Mouse (Mus musculus) kidney, embryonic 14.5 days (tissue): Measurements from ENCODE around the gene Dhx34. TPM values are rescaled to one million over a fixed set of nuclear protein-coding genes. Genes with fewer than 3 reads are reported as not detected.

Source experiments
- ATAC-seq: fragments of 200-750 bp; cut with Nextera tagmentation; 2 replicates; pipeline ENCODE4 v1.8.0; 2017; ENCODE audit warnings: moderate number of reproducible peaks, mild to moderate bottlenecking, moderate TSS enrichment, moderate library complexity; ENCODE audit not compliant: low FRiP score, low TSS enrichment
- H3K27ac ChIP-seq: fragments of 300-500 bp; sonication (generic); 2 replicates; pipeline ENCODE4 v1.5.1; 2014; ENCODE audit warnings: low read depth, mild to moderate bottlenecking, low read length, moderate library complexity, mixed read lengths
- H3K27me3 ChIP-seq: fragments of 300-500 bp; sonication (generic); 2 replicates; pipeline ENCODE4 v1.6.1; 2014; ENCODE audit warnings: mild to moderate bottlenecking, low read length; ENCODE audit not compliant: control insufficient read depth, insufficient read depth
- H3K36me3 ChIP-seq: fragments of 300-500 bp; sonication (generic); 2 replicates; pipeline ENCODE4 v1.6.1; 2014; ENCODE audit warnings: low read length, mixed read lengths; ENCODE audit not compliant: control insufficient read depth, insufficient read depth
- H3K4me1 ChIP-seq: fragments of 300-500 bp; sonication (generic); 2 replicates; pipeline ENCODE4 v1.6.1; 2014; ENCODE audit warnings: low read length, mixed read lengths; ENCODE audit not compliant: control insufficient read depth, insufficient read depth
- H3K4me2 ChIP-seq: fragments of 300-500 bp; sonication (generic); replicated peaks from 2 replicates; pipeline ENCODE4 v1.6.1; 2014; ENCODE audit warnings: low read depth, mild to moderate bottlenecking, low read length
- H3K4me3 ChIP-seq: fragments of 300-500 bp; sonication (generic); 2 replicates; pipeline ENCODE4 v1.5.1; 2014; ENCODE audit warnings: mild to moderate bottlenecking, low read length
- H3K9ac ChIP-seq: fragments of 300-500 bp; sonication (generic); 2 replicates; pipeline ENCODE4 v1.6.1; 2014; ENCODE audit warnings: low read depth, mild to moderate bottlenecking, low read length, moderate library complexity
- H3K9me3 ChIP-seq: fragments of 300-500 bp; sonication (generic); 2 replicates; pipeline ENCODE4 v1.6.1; 2016; ENCODE audit warnings: low read length; ENCODE audit not compliant: control insufficient read depth
- WGBS: fragments of 180-500 bp; shearing (Covaris S2); extraction: QIAGEN DNeasy Blood & Tissue Kit; methylation state at CpG from one replicate; pipeline ENCODE4 v1.1.7; 2014; 5-methylcytosine and 5-hydroxymethylcytosine counted together
- polyA plus RNA-seq: library from polyadenylated mRNA; unstranded; fragments of >200 nt; fragmentation: Nextera tagmentation; extraction: Ambion mirVana; gene quantifications from 2 replicates; pipeline ENCODE4 v1.2.1, GENCODE M21; 2014

The Dhx34 gene
- polyA plus RNA-seq, 1 experiment from 2014 or later, result 13.0 TPM

DNA sequence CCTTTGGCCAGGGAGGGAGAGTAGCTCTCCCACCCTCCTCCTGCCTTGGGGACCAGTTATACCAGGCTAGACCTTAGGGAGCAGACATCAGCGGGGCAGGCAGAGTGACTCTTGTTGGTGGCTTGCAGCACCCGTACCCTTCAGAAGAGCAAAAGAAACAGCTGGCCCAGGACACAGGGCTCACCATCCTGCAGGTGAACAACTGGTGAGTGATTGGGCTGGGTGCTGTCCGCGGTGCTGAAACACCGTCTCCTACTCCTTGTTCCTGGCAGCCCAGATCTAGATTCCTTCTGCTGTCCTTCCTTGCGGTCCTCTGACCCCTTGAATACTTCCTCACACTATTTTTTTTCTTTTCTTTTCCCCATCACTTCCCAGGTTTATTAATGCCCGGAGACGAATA lies 38.2 kb downstream of the Dhx34 start:
- Histone ChIP-seq H3K4me2 (no peak overlapping the region), H3K36me3 (peaks cover 4% of the 10 kb centered on the region; the same call in 1 of the 2 replicates), H3K4me1 (no peaks in the 10 kb centered on the region), H3K27me3 (no peaks in the 10 kb centered on the region), H3K9me3 (no peaks in the 10 kb centered on the region), H3K9ac (no peak overlapping the region), H3K27ac (no peak overlapping the region), H3K4me3 (no peak overlapping the region)
- ATAC-seq, result peak; percentile 51
- WGBS, result 22% methylated on average over 8 of the region's 8 CpGs

DNA sequence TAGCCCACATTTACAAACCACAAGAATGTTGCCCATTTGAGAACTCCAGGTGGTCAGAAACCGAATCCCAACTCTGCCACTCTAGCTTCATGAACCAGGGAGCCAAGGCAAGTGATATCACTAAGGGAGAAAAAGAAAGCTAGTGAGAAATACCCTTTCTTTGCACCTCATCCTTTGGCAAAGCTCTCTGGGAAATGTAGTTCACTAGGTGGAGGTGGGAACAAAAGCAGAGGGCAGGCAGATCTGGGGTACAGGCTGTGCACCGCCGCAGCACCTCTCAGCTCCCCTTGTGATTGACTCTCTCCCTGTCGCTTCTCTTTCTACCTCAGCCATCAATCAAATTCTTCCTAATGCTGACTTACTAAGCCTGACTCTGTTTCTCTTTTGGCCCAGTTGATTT lies 43.7 kb downstream of the Dhx34 start:
- Histone ChIP-seq H3K9ac (no peak overlapping the region), H3K27me3 (no peaks in the 10 kb centered on the region), H3K4me3 (no peak overlapping the region), H3K4me1 (peaks cover 14% of the 10 kb centered on the region), H3K4me2 (no peak overlapping the region), H3K36me3 (no peaks in the 10 kb centered on the region; the same call in 1 of the 2 replicates), H3K9me3 (no peaks in the 10 kb centered on the region), H3K27ac (no peak overlapping the region)
- ATAC-seq, result no peak
- 81% methylated on average over 4 of the region's 4 CpGs for WGBS

DNA sequence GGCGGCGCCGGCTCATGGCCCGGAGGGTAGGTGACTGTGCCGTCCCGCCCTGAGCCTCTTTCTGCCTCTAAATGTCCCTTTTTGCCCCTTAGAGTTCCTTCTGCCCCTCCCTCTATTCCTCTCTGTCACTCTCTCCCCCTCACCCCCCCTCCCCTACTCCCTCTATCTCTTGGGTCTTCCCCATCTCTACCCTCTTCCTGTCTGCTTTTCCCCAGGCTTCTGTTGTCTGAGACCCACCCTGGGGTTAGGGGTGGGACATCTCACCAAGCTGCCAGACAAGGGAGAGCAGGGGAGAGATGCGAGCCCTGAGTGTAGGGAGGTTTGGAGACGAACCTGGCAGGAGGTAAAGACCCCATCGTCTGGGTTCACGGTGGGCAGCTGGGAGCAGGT lies 46.3 kb downstream of the Dhx34 start:
- Histone ChIP-seq H3K27me3 (no peaks in the 10 kb centered on the region), H3K4me3 (peak overlapping the region; percentile 61), H3K9ac (peak overlapping the region; percentile 63), H3K4me2 (peak overlapping the region; percentile 72), H3K4me1 (peaks cover 20% of the 10 kb centered on the region), H3K9me3 (no peaks in the 10 kb centered on the region), H3K27ac (no peak overlapping the region), H3K36me3 (no peaks in the 10 kb centered on the region; the same call in 1 of the 2 replicates)
- 0% methylated on average over 10 of the region's 10 CpGs for WGBS
- peak; percentile 11; the same call in 1 of the 2 replicates for ATAC-seq

DNA sequence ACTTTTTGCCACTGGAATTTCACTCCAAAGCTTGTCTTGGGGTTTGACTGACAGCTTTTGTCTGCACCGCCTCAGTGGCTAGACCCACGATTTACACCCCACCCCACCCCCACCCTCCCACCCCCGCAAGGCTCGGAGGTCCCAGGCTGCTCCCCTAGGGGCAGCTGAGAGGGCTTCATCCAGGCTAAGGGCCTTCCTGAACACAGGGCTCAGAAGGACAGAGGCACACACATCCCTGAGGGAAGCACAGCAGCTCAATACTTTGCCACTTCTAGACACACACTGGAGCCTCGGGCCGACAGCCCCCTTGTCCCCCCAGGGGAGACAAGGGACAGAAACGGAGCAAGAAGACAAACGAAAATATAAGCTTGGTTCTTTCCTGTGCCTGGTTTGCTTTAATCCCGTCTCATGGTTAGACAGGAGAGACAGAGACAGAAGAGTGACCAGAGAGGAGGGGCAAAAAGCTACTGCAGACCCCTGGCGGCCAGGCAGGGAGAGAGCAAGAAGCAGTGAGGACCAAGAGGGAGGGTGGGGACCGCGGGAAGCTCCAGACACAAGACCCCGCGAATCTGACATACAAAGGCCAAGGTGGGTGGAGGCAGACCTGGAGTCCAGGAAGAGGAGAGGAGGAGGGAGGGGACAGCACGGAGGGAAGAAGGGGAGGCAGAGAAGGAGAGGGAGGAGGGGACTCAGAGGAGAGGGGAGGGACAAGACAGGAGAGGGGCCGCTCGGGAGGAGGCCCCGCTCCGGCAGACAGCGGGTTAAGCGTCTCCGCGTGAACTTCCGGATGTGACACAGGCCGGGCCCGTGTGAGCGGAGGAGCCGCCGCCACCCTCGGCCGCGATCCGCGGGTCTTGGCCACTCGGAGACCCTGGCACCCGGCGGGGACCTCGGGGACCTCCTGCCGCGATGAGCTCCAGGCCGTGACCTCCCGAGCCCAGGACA lies 47.0 kb downstream of the Dhx34 start, which contains the start of gene Meis3:
Meis3 (plus strand) TSS at position 494 of the 945 bp plus-strand sequence.
- peak within 1 kb of the TSS; percentile 34; the same call in 1 of the 2 replicates for H3K27ac ChIP-seq
- WGBS, result under 1% methylated on average over 30 of the region's 42 CpGs

DNA sequence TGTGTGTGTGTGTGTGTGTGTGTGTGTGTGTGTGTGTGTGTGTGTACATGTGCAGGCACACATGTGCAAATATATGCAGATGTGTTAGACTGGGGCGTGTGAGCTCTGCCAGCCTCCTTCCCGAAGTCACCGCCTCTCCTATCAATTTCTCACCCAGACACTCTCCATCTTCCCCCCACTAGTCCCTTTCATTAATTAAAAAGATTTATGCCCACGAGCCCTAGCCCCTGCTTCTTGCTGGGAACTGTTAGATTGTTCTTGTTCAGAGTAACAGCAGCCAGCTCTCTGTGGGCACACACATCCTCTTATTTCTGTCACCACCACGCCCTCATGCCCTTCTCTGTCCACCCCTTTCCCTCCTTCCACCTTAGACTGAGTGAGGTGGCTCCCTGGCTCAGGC lies 48.7 kb downstream of the Dhx34 start:
- Histone ChIP-seq H3K4me3 (no peak overlapping the region), H3K27ac (peak overlapping the region; percentile 34), H3K4me1 (peaks cover 20% of the 10 kb centered on the region), H3K9me3 (no peaks in the 10 kb centered on the region), H3K27me3 (no peaks in the 10 kb centered on the region), H3K36me3 (no peaks in the 10 kb centered on the region), H3K9ac (no peak overlapping the region), H3K4me2 (no peak overlapping the region)
- WGBS, result 6% methylated on average over 5 of the region's 5 CpGs
- ATAC-seq, result peak; percentile 14; the same call in 1 of the 2 replicates

More for the DNA sequence above, 47.0 kb downstream of the Dhx34 start, which contains the start of gene Meis3:
- Histone ChIP-seq H3K4me2 (peak within 1 kb of the TSS; percentile 72), H3K4me1 (peaks cover 20% of the 10 kb centered on the region), H3K9me3 (no peaks in the 10 kb centered on the region), H3K27me3 (no peaks in the 10 kb centered on the region), H3K36me3 (no peaks in the 10 kb centered on the region; the same call in 1 of the 2 replicates), H3K4me3 (peak within 1 kb of the TSS; percentile 61), H3K9ac (peak within 1 kb of the TSS; percentile 63)
- ATAC-seq, result peak; percentile 70

DNA sequence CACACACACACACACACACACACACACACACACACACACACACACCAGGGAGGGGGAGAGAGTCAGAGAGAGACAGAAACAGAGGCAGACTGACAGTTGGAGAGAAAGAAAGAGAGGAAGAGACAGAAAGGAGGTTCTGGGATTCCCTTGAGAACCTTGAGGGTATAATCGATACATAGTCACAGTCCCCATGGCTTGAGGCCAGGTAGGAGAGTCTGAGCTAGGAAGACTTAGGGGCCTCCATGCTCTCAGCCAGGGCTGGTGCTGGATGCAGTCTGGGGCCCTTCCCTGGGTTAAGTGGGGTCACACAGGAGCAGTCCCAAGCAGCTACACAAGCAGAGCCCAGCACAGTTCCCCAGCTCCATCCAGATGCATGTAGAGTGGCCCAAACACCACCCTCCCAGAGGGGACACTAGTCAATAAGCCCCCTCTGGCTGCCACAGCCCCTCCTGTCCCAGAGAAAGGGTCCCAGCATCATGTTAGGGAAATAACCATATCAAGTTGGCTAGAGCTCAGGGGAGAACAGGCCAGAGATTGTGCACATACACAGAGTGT lies 49.2 kb downstream of the Dhx34 start:
- no peak overlapping the region for H3K4me3 ChIP-seq
- peak; percentile 15 for ATAC-seq
- WGBS, result 27% methylated on average over 1 of the region's 1 CpGs
- H3K4me1 ChIP-seq, result peaks cover 20% of the 10 kb centered on the region
- no peaks in the 10 kb centered on the region for H3K36me3 ChIP-seq
- H3K9me3 ChIP-seq, result peaks cover 4% of the 10 kb centered on the region; the same call in 1 of the 2 replicates
- no peak overlapping the region for H3K9ac ChIP-seq
- no peak overlapping the region for H3K27ac ChIP-seq
- no peaks in the 10 kb centered on the region for H3K27me3 ChIP-seq
- no peak overlapping the region; the same call in 1 of the 2 replicates for H3K4me2 ChIP-seq

DNA sequence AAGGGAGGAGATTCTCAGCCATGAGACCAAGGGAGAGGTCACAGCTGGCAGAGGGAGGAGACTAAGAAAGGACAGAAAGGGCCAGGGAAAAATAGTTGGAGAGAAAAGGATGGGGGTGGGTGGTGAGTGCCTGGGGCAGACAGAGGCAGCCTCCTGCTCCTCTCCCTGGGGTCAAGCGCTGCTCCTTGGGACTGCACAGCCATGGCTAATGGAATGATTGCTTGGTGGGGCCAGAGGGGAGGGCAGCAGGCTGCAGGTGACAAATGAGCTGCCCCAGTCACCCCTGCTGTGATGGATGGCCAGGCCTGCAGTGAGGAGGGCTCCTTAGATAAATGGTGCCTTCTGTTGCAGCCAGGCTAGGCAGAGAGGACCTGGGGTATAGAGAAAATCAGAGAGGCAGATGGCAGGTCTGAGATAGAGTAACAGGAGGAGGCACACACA lies 49.7 kb downstream of the Dhx34 start:
- Histone ChIP-seq H3K4me1 (peaks cover 20% of the 10 kb centered on the region), H3K4me3 (no peak overlapping the region), H3K9me3 (peaks cover 5% of the 10 kb centered on the region; the same call in 1 of the 2 replicates), H3K27ac (no peak overlapping the region; the same call in 1 of the 2 replicates), H3K36me3 (no peaks in the 10 kb centered on the region), H3K9ac (no peak overlapping the region), H3K4me2 (no peak overlapping the region), H3K27me3 (no peaks in the 10 kb centered on the region)
- peak; percentile 73 for ATAC-seq
- 13% methylated on average over 1 of the region's 1 CpGs for WGBS

DNA sequence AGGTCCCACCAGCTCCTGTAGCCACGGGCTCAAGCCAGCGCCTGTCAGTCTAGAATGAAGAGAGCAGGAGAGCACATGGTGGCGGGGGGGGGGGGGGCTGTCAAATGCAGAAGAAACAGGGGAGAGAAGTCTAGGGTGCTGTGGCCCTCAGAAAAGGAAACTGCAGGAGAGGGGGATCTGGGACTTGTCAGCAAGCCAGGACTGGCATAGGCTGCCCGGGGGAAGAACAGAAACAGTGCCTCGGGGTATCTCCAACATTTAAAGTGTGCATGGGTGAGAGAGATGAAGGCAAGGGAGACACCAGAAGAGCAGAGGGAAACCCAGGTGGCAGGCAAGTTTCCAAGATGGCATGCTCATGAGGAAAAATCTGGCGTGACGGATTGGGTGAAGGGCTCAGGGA lies 59.8 kb downstream of the Dhx34 start:
- no peak for ATAC-seq
- no peaks in the 10 kb centered on the region for H3K4me1 ChIP-seq
- H3K27ac ChIP-seq, result no peak overlapping the region
- no peak overlapping the region for H3K4me3 ChIP-seq
- H3K36me3 ChIP-seq, result no peaks in the 10 kb centered on the region
- no peaks in the 10 kb centered on the region for H3K9me3 ChIP-seq
- peaks cover 12% of the 10 kb centered on the region for H3K27me3 ChIP-seq
- no peak overlapping the region for H3K4me2 ChIP-seq
- WGBS, result 89% methylated on average over 7 of the region's 7 CpGs
- no peak overlapping the region for H3K9ac ChIP-seq
